Mouse (Mus musculus): ENCODE results near the gene Myrfl. TPM values are rescaled to one million over a fixed set of nuclear protein-coding genes. Genes with fewer than 3 reads are reported as not detected.

Gene Myrfl
- polyA plus RNA-seq, 1 experiment from 2014 or later: 0.08 TPM

DNA sequence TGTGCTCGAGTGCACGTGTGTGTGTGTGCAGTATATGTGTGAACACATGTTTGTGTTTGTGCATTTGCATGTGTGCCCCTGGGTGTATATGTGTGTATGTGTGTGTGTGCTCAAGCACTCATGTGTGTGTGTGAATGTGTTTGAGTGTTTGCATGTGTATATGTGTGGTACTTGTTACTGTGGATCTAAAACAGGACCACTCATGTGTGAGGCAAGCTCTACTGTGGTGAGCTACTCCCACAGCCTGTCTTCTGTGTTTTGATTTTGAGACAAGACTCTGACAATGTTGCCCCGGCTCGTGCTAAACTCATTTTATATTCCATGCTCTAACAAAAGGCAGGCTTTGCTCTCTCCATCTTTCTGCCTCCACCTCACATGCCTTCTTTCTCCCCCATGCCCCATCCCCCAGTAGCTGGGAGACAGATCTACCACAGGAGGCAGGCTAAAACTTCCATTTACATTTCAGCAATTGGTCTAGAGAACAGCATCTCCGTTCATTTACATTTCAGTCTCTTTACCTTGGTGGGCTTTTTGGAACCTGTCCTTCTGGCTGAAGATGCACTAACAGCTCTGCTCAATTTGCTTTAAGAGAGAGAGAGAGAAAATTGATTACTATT is 94.4 kb downstream of the Myrfl start:
- WGBS: 34% methylated on average over 5 of the region's 5 CpGs
- H3K27me3 ChIP-seq: no peaks in the 10 kb centered on the region
- 0 out of 2 replicates have a peak overlapping the region, but pooled peaks have one; percentile 3 for H3K27ac ChIP-seq
- H3K9ac ChIP-seq: no peak overlapping the region
- H3K4me2 ChIP-seq: no peak overlapping the region
- no peak overlapping the region for H3K4me3 ChIP-seq (replicated peaks)
- H3K9me3 ChIP-seq: no peaks in the 10 kb centered on the region
- H3K4me1 ChIP-seq: peaks cover 10% of the 10 kb centered on the region
- no peaks in the 10 kb centered on the region for H3K36me3 ChIP-seq (replicated peaks)
- ATAC-seq (ENCODE audit: low FRiP score): 0 out of 2 replicates have a peak, but pooled peaks have one; percentile 30

DNA sequence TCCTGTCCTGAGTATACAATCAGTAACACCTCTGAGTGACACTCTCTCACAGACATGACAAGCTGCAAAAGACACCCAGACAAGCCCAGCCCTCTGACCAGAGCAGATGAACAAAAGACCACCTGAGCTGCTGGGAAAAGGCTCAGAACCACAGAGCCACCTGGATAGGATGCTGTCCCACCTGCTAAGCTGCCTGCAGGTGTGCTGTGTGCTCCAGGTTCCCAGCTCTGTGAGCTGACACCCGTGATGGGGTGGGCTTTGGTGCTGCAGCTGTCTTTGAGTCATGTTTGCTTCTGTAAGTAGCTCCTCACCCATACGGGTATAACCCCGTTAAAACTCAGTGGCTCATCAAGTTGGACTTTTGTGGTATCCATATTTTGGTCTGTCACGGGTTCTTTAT is 95.4 kb downstream of the Myrfl start:
- H3K27ac ChIP-seq: no peak overlapping the region
- H3K9ac ChIP-seq: no peak overlapping the region
- no peak overlapping the region for H3K4me3 ChIP-seq (replicated peaks)
- no peaks in the 10 kb centered on the region for H3K27me3 ChIP-seq
- 60% methylated on average over 4 of the region's 4 CpGs for WGBS
- H3K4me1 ChIP-seq: peaks cover 10% of the 10 kb centered on the region
- H3K9me3 ChIP-seq: no peaks in the 10 kb centered on the region
- H3K36me3 ChIP-seq (replicated peaks): no peaks in the 10 kb centered on the region
- no peak overlapping the region for H3K4me2 ChIP-seq
- ATAC-seq (ENCODE audit: low FRiP score): no peak

DNA sequence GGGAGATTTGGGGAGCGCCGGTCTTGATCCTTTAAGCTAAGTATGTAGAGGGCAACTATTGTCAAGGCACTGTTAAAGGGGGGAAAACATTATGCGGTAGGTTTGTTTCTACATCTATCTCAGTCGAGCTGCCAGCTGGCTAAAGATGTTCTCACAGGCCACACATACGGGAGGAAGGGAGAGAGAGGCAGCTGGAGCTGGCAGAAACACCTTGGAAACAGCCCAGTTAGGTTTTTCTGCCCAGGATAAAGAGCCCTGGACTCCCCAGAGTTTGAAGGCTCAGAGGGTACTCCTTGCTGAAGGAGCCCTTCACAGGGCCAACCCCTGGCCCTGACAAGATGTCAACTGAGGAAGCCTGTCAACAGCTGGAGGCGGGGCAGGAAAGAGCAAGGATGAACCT is 100.7 kb downstream of the Myrfl start:
- Histone ChIP-seq H3K9me3 (no peaks in the 10 kb centered on the region), H3K4me3 (replicated peaks) (no peak overlapping the region), H3K4me2 (no peak overlapping the region), H3K9ac (no peak overlapping the region), H3K27ac (no peak overlapping the region), H3K36me3 (replicated peaks) (no peaks in the 10 kb centered on the region), H3K27me3 (no peaks in the 10 kb centered on the region), H3K4me1 (peaks cover 5% of the 10 kb centered on the region; the same call in 1 of the 2 replicates)
- ATAC-seq (ENCODE audit: low FRiP score): no peak
- WGBS: 52% methylated on average over 6 of the region's 6 CpGs

DNA sequence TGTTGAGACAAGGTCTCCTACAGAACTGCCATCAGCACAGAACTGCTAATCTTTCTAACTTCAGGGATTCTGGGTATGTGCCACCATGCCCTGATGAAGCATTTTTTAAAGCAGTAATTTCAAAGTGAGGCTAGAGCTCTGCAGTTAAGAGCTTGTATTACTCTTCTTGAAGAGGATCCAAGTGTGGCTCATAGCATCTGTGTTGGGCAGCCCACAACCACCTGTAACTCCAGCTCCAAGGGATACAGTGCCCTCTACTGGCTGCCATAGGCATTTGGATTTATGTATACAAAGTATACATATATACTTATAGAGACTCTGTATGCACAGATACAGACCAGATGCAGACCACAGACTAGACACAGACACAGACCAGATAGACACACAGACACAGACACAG is 107.6 kb downstream of the Myrfl start:
- no peak overlapping the region for H3K4me2 ChIP-seq
- ATAC-seq (ENCODE audit: low FRiP score): no peak
- H3K9me3 ChIP-seq: 0 out of 2 replicates have a peak, but pooled peaks cover 2% of the 10 kb centered on the region
- no peak overlapping the region for H3K9ac ChIP-seq
- H3K27ac ChIP-seq: no peak overlapping the region
- no peaks in the 10 kb centered on the region for H3K36me3 ChIP-seq (replicated peaks)
- peaks cover 3% of the 10 kb centered on the region; the same call in 1 of the 2 replicates for H3K4me1 ChIP-seq
- H3K4me3 ChIP-seq (replicated peaks): no peak overlapping the region
- no peaks in the 10 kb centered on the region for H3K27me3 ChIP-seq

DNA sequence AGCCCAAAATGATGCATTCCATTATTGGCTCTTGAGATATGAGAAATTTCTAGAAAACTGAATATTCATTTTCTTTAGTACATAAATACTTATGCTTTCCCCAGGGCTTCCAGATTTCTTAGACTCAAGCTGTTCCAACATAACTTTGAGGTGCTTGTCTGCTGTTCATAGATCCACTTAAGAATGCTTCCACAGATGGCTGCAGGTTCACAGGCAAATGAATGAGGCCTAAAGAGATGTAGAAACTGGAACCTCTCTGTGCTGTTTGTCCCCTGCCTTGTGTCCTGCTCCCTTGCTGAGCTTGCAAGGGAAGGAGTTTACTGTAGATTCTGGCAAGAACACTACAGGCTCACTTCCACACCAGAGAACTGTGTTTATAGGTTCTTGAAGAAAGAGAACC is 108.3 kb downstream of the Myrfl start:
- ATAC-seq (ENCODE audit: low FRiP score): no peak
- H3K36me3 ChIP-seq (replicated peaks): no peaks in the 10 kb centered on the region
- 0 out of 2 replicates have a peak, but pooled peaks cover 2% of the 10 kb centered on the region for H3K9me3 ChIP-seq

DNA sequence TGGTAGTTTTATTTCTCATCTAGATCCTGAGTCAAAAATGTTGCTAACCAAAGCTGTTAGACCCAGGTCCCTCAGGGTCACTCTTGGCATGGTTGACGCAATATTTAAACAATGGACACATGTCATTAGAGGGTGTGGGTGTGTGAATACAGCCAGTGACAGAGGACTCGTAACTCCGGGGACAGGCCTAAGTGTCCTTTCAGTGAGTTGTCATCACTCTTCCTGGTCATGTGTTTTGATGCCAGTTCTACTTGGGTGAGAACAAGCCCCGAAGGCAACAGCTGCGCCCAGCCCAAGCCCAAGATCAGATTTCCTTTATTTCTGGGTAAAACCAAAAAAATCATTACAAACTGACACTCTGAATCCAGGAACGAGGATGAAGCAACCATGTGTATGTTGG is 112.6 kb downstream of the Myrfl start:
- H3K36me3 ChIP-seq (replicated peaks): no peaks in the 10 kb centered on the region
- ATAC-seq (ENCODE audit: low FRiP score): no peak
- no peak overlapping the region for H3K9ac ChIP-seq
- no peaks in the 10 kb centered on the region for H3K27me3 ChIP-seq
- peaks cover 3% of the 10 kb centered on the region; the same call in 1 of the 2 replicates for H3K4me1 ChIP-seq
- WGBS: 91% methylated on average over 6 of the region's 6 CpGs
- H3K27ac ChIP-seq: no peak overlapping the region
- H3K4me3 ChIP-seq (replicated peaks): no peak overlapping the region
- no peak overlapping the region for H3K4me2 ChIP-seq
- H3K9me3 ChIP-seq: 0 out of 2 replicates have a peak, but pooled peaks cover 2% of the 10 kb centered on the region

More for the DNA sequence above, 108.3 kb downstream of the Myrfl start:
- H3K27me3 ChIP-seq: no peaks in the 10 kb centered on the region
- no peak overlapping the region for H3K4me3 ChIP-seq (replicated peaks)
- H3K4me2 ChIP-seq: no peak overlapping the region
- H3K4me1 ChIP-seq: peaks cover 3% of the 10 kb centered on the region; the same call in 1 of the 2 replicates
- no peak overlapping the region for H3K27ac ChIP-seq
- H3K9ac ChIP-seq: no peak overlapping the region

DNA sequence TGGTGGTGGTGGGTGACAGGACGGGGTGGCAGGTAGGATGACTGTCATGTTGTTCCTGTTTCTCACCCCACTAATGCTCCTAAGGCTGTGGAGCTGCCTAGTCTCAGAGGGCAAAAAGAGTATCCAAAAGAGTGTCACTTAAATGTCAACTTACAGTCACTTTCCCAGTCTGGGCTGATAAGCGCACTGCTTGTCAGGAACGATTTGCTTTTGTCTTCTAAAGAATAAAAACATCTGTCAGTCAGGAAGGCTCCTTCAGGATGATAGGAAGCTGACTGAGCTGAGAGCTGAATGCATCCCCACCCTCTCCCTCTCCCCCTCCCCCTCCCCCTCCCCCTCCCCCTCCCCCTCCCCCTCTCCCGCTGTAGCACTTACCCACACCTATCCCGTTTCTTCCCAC is 113.7 kb downstream of the Myrfl start:
- H3K4me2 ChIP-seq: no peak overlapping the region
- WGBS: 61% methylated on average over 3 of the region's 5 CpGs
- no peaks in the 10 kb centered on the region for H3K27me3 ChIP-seq
- H3K9ac ChIP-seq: no peak overlapping the region
- H3K36me3 ChIP-seq (replicated peaks): no peaks in the 10 kb centered on the region
- no peak overlapping the region for H3K4me3 ChIP-seq (replicated peaks)
- no peak for ATAC-seq (ENCODE audit: low FRiP score)
- H3K4me1 ChIP-seq: peaks cover 3% of the 10 kb centered on the region; the same call in 1 of the 2 replicates
- 0 out of 2 replicates have a peak, but pooled peaks cover 2% of the 10 kb centered on the region for H3K9me3 ChIP-seq
- H3K27ac ChIP-seq: no peak overlapping the region

DNA sequence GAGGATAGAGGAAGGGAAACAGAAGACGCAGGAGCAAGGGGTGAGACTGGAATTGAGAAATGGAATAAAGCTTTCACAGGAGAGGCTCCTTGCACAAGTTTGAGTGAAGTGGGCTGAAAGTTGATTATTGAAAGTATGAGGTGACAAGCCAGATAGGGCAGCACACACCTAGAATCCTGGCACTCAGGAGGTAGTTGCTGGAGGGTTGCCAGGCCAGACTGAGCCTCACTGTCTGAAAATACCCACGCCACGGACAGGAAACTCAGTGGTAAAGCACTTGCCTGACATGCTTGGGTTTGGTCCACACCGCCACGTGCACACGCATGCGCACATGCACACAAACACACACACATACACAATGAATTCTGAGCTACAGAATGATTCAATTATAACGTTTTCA is 118.8 kb downstream of the Myrfl start:
- no peaks in the 10 kb centered on the region for H3K36me3 ChIP-seq (replicated peaks)
- H3K9me3 ChIP-seq: no peaks in the 10 kb centered on the region
- H3K4me3 ChIP-seq (replicated peaks): no peak overlapping the region
- 95% methylated on average over 8 of the region's 8 CpGs for WGBS
- peaks cover 4% of the 10 kb centered on the region for H3K4me1 ChIP-seq
- H3K27ac ChIP-seq: no peak overlapping the region
- ATAC-seq (ENCODE audit: low FRiP score): no peak
- H3K27me3 ChIP-seq: no peaks in the 10 kb centered on the region
- no peak overlapping the region for H3K4me2 ChIP-seq
- no peak overlapping the region for H3K9ac ChIP-seq

DNA sequence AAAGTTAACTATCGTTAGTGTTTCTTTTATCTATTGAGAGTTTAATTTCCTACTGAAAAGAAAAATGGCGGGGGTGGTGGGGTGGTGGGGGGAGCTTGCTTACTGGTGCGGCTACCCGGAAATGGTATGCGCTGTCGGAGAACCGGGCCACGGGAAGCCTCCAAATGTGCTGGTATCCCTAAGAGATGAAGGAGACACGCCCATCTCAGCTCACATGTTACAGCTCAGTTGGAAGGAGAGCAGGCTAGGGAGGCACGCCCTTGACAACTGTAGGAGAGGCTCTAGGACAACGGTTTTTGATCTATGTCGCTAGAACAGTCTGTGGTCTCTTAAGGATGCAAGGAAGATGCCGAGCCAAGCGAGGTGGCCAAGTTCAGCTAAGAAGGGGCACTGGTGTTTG is 119.9 kb downstream of the Myrfl start:
- Histone ChIP-seq H3K4me3 (replicated peaks) (no peak overlapping the region), H3K27me3 (no peaks in the 10 kb centered on the region), H3K36me3 (replicated peaks) (no peaks in the 10 kb centered on the region), H3K9ac (no peak overlapping the region), H3K4me2 (no peak overlapping the region), H3K9me3 (no peaks in the 10 kb centered on the region), H3K27ac (no peak overlapping the region), H3K4me1 (peaks cover 4% of the 10 kb centered on the region)
- WGBS: 80% methylated on average over 14 of the region's 14 CpGs
- no peak for ATAC-seq (ENCODE audit: low FRiP score)

DNA sequence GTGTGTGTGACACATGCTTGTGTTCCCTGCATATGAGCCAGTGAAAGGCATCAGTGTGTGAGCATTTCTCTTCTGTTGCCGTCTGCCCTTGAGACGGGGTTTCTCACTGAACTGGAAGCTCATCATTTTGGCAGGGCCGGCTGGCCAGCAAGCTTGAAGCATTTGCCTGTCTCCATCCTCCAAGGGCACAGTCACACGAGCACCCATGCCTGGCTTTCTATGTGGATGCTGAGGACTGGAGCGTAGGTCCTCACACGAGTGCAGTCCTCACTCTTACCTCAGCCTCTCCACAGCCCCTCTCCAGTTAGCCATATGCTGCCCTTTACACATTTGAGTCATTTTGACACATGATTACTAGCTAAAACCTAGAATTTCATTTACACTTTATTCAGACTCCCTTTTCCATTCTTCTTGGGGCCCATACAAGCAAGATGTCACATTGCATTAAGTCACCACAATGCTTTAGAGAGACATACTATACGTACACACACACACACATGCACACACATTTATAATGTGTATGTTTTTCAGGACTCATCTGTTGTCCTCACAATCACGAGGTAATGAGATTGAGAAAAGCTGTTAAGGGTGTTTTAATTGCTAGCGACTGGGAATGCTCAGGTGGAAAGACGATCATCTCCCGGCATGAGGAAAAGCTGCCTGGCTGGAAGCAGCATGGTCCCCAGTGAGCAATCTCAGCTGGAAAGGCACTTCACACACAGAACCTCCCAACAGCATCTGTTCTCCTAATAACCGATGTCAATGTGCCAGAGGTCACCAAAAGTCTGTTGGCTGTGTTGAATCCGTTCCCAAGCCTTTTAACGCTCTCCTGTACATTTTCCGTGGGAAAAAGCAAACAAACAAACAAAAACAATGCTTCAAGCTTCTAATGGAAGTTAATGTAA is 122.6 kb downstream of the Myrfl start:
- peak; percentile 17; the same call in 1 of the 2 replicates for ATAC-seq (ENCODE audit: low FRiP score)
- H3K4me3 ChIP-seq (replicated peaks): no peak overlapping the region
- H3K4me2 ChIP-seq: no peak overlapping the region
- H3K27me3 ChIP-seq: no peaks in the 10 kb centered on the region
- no peak overlapping the region for H3K27ac ChIP-seq
- no peaks in the 10 kb centered on the region for H3K36me3 ChIP-seq (replicated peaks)
- peaks cover 5% of the 10 kb centered on the region for H3K4me1 ChIP-seq
- no peaks in the 10 kb centered on the region for H3K9me3 ChIP-seq
- WGBS: 66% methylated on average over 15 of the region's 15 CpGs
- H3K9ac ChIP-seq: no peak overlapping the region

DNA sequence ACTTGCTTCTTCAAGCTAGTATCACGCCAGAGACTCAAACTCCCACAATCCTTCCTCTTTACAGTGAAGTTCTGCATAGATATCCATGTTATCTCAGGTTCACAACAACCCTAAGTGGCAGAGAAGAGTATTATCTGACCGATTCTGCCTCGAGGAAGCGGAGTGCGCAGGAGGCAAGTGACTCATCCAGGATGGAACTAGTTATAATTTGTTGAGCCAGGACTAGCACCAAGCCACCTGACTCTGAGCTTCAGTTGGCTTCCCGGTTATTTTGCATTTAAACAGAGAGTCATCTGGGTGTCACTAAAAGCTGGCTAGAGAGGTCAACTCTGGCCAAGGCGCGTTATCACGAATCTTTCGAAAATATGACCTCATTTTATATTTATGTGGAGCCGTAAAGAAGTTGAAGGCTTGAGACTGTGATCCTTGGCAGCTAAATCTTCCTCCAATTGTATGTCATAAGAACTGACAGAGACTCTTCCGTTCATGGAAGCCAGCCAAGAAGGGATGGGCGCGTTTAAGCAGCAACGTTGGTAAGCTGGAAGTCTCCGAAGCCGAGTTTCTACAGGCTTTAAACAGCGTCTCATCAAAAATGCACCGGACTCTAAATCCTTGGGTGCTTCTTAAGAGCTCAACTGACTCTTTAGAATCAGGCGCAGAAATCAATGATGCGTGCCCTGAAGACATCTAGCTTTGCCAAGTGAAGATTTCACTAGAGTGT is 125.3 kb downstream of the Myrfl start:
- ATAC-seq (ENCODE audit: low FRiP score): no peak
- H3K4me2 ChIP-seq: no peak overlapping the region
- peaks cover 12% of the 10 kb centered on the region; the same call in 1 of the 2 replicates for H3K4me1 ChIP-seq
- H3K4me3 ChIP-seq (replicated peaks): no peak overlapping the region
- H3K27me3 ChIP-seq: no peaks in the 10 kb centered on the region
- H3K36me3 ChIP-seq (replicated peaks): no peaks in the 10 kb centered on the region
- 91% methylated on average over 21 of the region's 21 CpGs for WGBS
- H3K27ac ChIP-seq: no peak overlapping the region
- no peak overlapping the region for H3K9ac ChIP-seq
- H3K9me3 ChIP-seq: no peaks in the 10 kb centered on the region

DNA sequence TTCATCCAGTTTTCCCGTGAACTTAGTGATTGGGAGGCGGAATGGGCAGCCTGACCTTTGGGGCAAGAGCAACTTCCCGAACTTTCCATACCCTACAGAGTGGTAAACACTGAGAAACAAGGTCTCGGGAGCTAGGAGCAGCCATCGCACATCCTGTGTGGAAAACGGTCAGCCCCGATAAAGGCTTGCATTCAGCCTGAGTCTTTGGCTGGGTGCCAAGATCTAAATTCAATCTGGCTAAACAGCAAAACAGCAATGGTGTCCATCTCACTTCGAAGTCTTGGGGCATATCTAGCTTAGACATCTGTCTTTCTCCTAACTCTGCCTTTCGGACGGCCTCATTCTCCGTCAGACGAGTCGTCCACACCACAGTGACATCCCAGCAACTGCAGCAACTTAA is 128.1 kb downstream of the Myrfl start:
- no peak overlapping the region for H3K9ac ChIP-seq
- H3K36me3 ChIP-seq (replicated peaks): no peaks in the 10 kb centered on the region
- H3K4me1 ChIP-seq: peaks cover 8% of the 10 kb centered on the region; the same call in 1 of the 2 replicates
- H3K27me3 ChIP-seq: no peaks in the 10 kb centered on the region
- H3K4me3 ChIP-seq (replicated peaks): no peak overlapping the region
- no peak overlapping the region for H3K4me2 ChIP-seq
- H3K27ac ChIP-seq: no peak overlapping the region
- 56% methylated on average over 13 of the region's 13 CpGs for WGBS
- H3K9me3 ChIP-seq: peaks cover 3% of the 10 kb centered on the region; the same call in 1 of the 2 replicates
- ATAC-seq (ENCODE audit: low FRiP score): peak; percentile 23; the same call in 1 of the 2 replicates

All from forebrain, embryonic 12.5 days (tissue).